Mouse (Mus musculus) intestine, embryonic 15.5 days (tissue): Measurements from ENCODE around the gene Aco1. TPM values are rescaled to one million over a fixed set of nuclear protein-coding genes. Genes with fewer than 3 reads are reported as not detected.
"Not testable (repeated sequence)": the region's sequence is repeated elsewhere in the genome, so short reads cannot be mapped to it uniquely, and the experiment has no call there.

Experiments used
- ATAC-seq: fragments of 200-750 bp; cut with Nextera tagmentation; 2 replicates; pipeline ENCODE4 v1.8.0; 2017; ENCODE audit warnings: moderate TSS enrichment, moderate library complexity
- H3K27ac ChIP-seq: fragments of 300-500 bp; sonication (generic); 2 replicates; pipeline ENCODE4 v1.5.1; 2015; ENCODE audit warnings: mild to moderate bottlenecking, inconsistent platforms
- H3K27me3 ChIP-seq: fragments of 300-500 bp; sonication (generic); replicated peaks from 2 replicates; pipeline ENCODE4 v1.6.1; 2015; ENCODE audit warnings: inconsistent platforms
- H3K36me3 ChIP-seq: fragments of 300-500 bp; sonication (generic); 2 replicates; pipeline ENCODE4 v1.6.1; 2015; ENCODE audit warnings: inconsistent platforms
- H3K4me1 ChIP-seq: fragments of 300-500 bp; sonication (generic); replicated peaks from 2 replicates; pipeline ENCODE4 v1.6.1; 2015; ENCODE audit warnings: inconsistent platforms
- H3K4me2 ChIP-seq: fragments of 300-500 bp; sonication (generic); replicated peaks from 2 replicates; pipeline ENCODE4 v1.6.1; 2015; ENCODE audit warnings: mild to moderate bottlenecking, inconsistent platforms
- H3K4me3 ChIP-seq: fragments of 300-500 bp; sonication (generic); replicated peaks from 2 replicates; pipeline ENCODE4 v1.5.1; 2015; ENCODE audit warnings: inconsistent platforms
- H3K9ac ChIP-seq: fragments of 300-500 bp; sonication (generic); 2 replicates; pipeline ENCODE4 v1.6.1; 2015; ENCODE audit warnings: inconsistent platforms
- H3K9me3 ChIP-seq: fragments of 300-500 bp; sonication (generic); 2 replicates; pipeline ENCODE4 v1.6.1; 2016; ENCODE audit warnings: inconsistent platforms
- WGBS: fragments of 180-500 bp; shearing (Covaris S2); methylation state at CpG from one replicate; pipeline ENCODE4 v1.1.7; 2015; 5-methylcytosine and 5-hydroxymethylcytosine counted together
- polyA plus RNA-seq: library from polyadenylated mRNA; unstranded; fragments of >200 nt; fragmentation: Nextera tagmentation; extraction: Ambion mirVana; gene quantifications from 2 replicates; pipeline ENCODE4 v1.2.1, GENCODE M21; 2015

Gene Aco1
- 66.9 and 68.1 TPM in 2 replicates for polyA plus RNA-seq

GRCm38 (mm10) chr4:40142743-40143532, at the start of gene Aco1:
TSS of gene Aco1 (plus strand) at chr4:40143081.
- whole genome bisulfite sequencing, result under 1% methylated on average over 45 of the region's 46 CpGs
- peak within 1 kb of the TSS; percentile 98 for H3K27ac ChIP-seq
- peaks cover 13% of the 10 kb centered on the region for H3K4me1 ChIP-seq
- ATAC-seq, result peak; percentile 97
- H3K27me3 ChIP-seq, result no peaks in the 10 kb centered on the region
- peak within 1 kb of the TSS; percentile 84 for H3K9ac ChIP-seq
- H3K4me3 ChIP-seq, result peak within 1 kb of the TSS; percentile 80
- no peaks in the 10 kb centered on the region for H3K36me3 ChIP-seq
- H3K4me2 ChIP-seq, result peak within 1 kb of the TSS; percentile 78
- H3K9me3 ChIP-seq, result no peaks in the 10 kb centered on the region

GRCm38 (mm10) chr4:40094974-40095373, 47.9 kb upstream of the Aco1 start:
- no peaks in the 10 kb centered on the region for H3K4me1 ChIP-seq
- WGBS, result 79% methylated on average over 2 of the region's 2 CpGs
- H3K4me2 ChIP-seq, result no peak overlapping the region
- no peak for ATAC-seq
- no peaks in the 10 kb centered on the region for H3K36me3 ChIP-seq
- no peaks in the 10 kb centered on the region for H3K9me3 ChIP-seq
- no peak overlapping the region for H3K27ac ChIP-seq
- H3K27me3 ChIP-seq, result no peaks in the 10 kb centered on the region
- no peak overlapping the region for H3K4me3 ChIP-seq
- H3K9ac ChIP-seq, result no peak overlapping the region

GRCm38 (mm10) chr4:40102996-40103395, 39.9 kb upstream of the Aco1 start:
- Histone ChIP-seq H3K9me3 (no peaks in the 10 kb centered on the region), H3K4me3 (no peak overlapping the region), H3K9ac (no peak overlapping the region), H3K27me3 (no peaks in the 10 kb centered on the region), H3K4me1 (no peaks in the 10 kb centered on the region), H3K36me3 (no peaks in the 10 kb centered on the region), H3K27ac (no peak overlapping the region), H3K4me2 (no peak overlapping the region)
- 87% methylated on average over 1 of the region's 1 CpGs for WGBS
- no peak for ATAC-seq

GRCm38 (mm10) chr4:40106004-40106536, 36.8 kb upstream of the Aco1 start:
- Histone ChIP-seq H3K27ac (no peak overlapping the region), H3K4me1 (no peaks in the 10 kb centered on the region), H3K9me3 (no peaks in the 10 kb centered on the region), H3K4me2 (no peak overlapping the region), H3K4me3 (no peak overlapping the region), H3K36me3 (no peaks in the 10 kb centered on the region), H3K9ac (no peak overlapping the region), H3K27me3 (no peaks in the 10 kb centered on the region)
- no peak for ATAC-seq
- 53% methylated on average over 8 of the region's 8 CpGs for WGBS

GRCm38 (mm10) chr4:40108030-40108429, 34.9 kb upstream of the Aco1 start:
- Histone ChIP-seq H3K36me3 (no peaks in the 10 kb centered on the region), H3K4me3 (no peak overlapping the region), H3K4me1 (no peaks in the 10 kb centered on the region), H3K4me2 (no peak overlapping the region), H3K27ac (no peak overlapping the region), H3K9ac (no peak overlapping the region), H3K27me3 (no peaks in the 10 kb centered on the region), H3K9me3 (no peaks in the 10 kb centered on the region)
- no peak for ATAC-seq
- WGBS, result 91% methylated on average over 4 of the region's 4 CpGs

GRCm38 (mm10) chr4:40113173-40113572, 29.7 kb upstream of the Aco1 start:
- Histone ChIP-seq H3K27me3 (no peaks in the 10 kb centered on the region), H3K4me3 (no peak overlapping the region), H3K4me1 (no peaks in the 10 kb centered on the region), H3K9ac (no peak overlapping the region), H3K36me3 (no peaks in the 10 kb centered on the region), H3K27ac (no peak overlapping the region), H3K4me2 (no peak overlapping the region), H3K9me3 (no peaks in the 10 kb centered on the region)
- ATAC-seq, result no peak
- 74% methylated on average over 1 of the region's 1 CpGs for WGBS

- H3K27ac ChIP-seq, result no peak overlapping the region
- ATAC-seq, result no peak
- no peak overlapping the region for H3K9ac ChIP-seq
- no peak overlapping the region for H3K4me2 ChIP-seq
- H3K4me3 ChIP-seq, result no peak overlapping the region
- H3K27me3 ChIP-seq, result no peaks in the 10 kb centered on the region
- WGBS, result 61% methylated on average over 3 of the region's 3 CpGs
- H3K9me3 ChIP-seq, result no peaks in the 10 kb centered on the region
- H3K36me3 ChIP-seq, result no peaks in the 10 kb centered on the region
- H3K4me1 ChIP-seq, result no peaks in the 10 kb centered on the region
Observed at GRCm38 (mm10) chr4:40121221-40121620, 21.7 kb upstream of the Aco1 start.

- H3K4me3 ChIP-seq, H3K27ac ChIP-seq, ATAC-seq, H3K27me3 ChIP-seq, H3K9ac ChIP-seq, H3K4me1 ChIP-seq, H3K9me3 ChIP-seq, H3K36me3 ChIP-seq, H3K4me2 ChIP-seq: not testable (repeated sequence)
- 94% methylated on average over 1 of the region's 1 CpGs for WGBS
Observed at GRCm38 (mm10) chr4:40122291-40122690, 20.6 kb upstream of the Aco1 start.

- no peak overlapping the region for H3K4me3 ChIP-seq
- no peak overlapping the region for H3K4me2 ChIP-seq
- no peaks in the 10 kb centered on the region for H3K9me3 ChIP-seq
- no peaks in the 10 kb centered on the region for H3K4me1 ChIP-seq
- 15% methylated on average over 9 of the region's 9 CpGs for WGBS
- H3K9ac ChIP-seq, result no peak overlapping the region
- peak; percentile 67 for ATAC-seq
- no peaks in the 10 kb centered on the region for H3K27me3 ChIP-seq
- H3K27ac ChIP-seq, result no peak overlapping the region
- H3K36me3 ChIP-seq, result no peaks in the 10 kb centered on the region
Observed at GRCm38 (mm10) chr4:40134468-40135102, 8.3 kb upstream of the Aco1 start.

- WGBS, result 89% methylated on average over 4 of the region's 4 CpGs
Observed at GRCm38 (mm10) chr4:40136519-40136918, 6.4 kb upstream of the Aco1 start.

GRCm38 (mm10) chr4:40139663-40140255, 3.1 kb upstream of the Aco1 start:
- peaks cover 10% of the 10 kb centered on the region for H3K4me1 ChIP-seq
- WGBS, result 79% methylated on average over 3 of the region's 3 CpGs
- no peak overlapping the region for H3K9ac ChIP-seq

More at GRCm38 (mm10) chr4:40136519-40136918, 6.4 kb upstream of the Aco1 start:
- no peaks in the 10 kb centered on the region for H3K36me3 ChIP-seq
- no peaks in the 10 kb centered on the region for H3K27me3 ChIP-seq
- no peak overlapping the region for H3K4me2 ChIP-seq
- no peak overlapping the region for H3K4me3 ChIP-seq
- no peaks in the 10 kb centered on the region for H3K9me3 ChIP-seq
- H3K27ac ChIP-seq, result no peak overlapping the region
- H3K4me1 ChIP-seq, result no peaks in the 10 kb centered on the region
- H3K9ac ChIP-seq, result no peak overlapping the region
- ATAC-seq, result no peak

GRCm38 (mm10) chr4:40143533-40143871, 621 bp downstream of the Aco1 start:
- peak; percentile 72 for ATAC-seq
- Histone ChIP-seq H3K36me3 (no peaks in the 10 kb centered on the region), H3K4me2 (peak overlapping the region; percentile 78), H3K27ac (peak overlapping the region; percentile 98), H3K27me3 (no peaks in the 10 kb centered on the region), H3K4me1 (peaks cover 13% of the 10 kb centered on the region), H3K9ac (peak overlapping the region; percentile 84), H3K9me3 (no peaks in the 10 kb centered on the region), H3K4me3 (peak overlapping the region; percentile 80)
- under 1% methylated on average over 27 of the region's 27 CpGs for whole genome bisulfite sequencing

More at GRCm38 (mm10) chr4:40139663-40140255, 3.1 kb upstream of the Aco1 start:
- Histone ChIP-seq H3K4me3 (no peak overlapping the region), H3K27ac (no peak overlapping the region), H3K27me3 (no peaks in the 10 kb centered on the region), H3K9me3 (no peaks in the 10 kb centered on the region), H3K4me2 (no peak overlapping the region), H3K36me3 (no peaks in the 10 kb centered on the region)
- ATAC-seq, result no peak
